Mouse (Mus musculus): Measurements from ENCODE around the gene Exoc1. TPM values are rescaled to one million over a fixed set of nuclear protein-coding genes. Genes with fewer than 3 reads are reported as not detected.
A peak's percentile ranks its signal among the peaks of the same experiment; 100 is the strongest.

Exoc1 gene
- polyA plus RNA-seq, 1 experiment from 2014 or later, result 75.8 TPM

DNA sequence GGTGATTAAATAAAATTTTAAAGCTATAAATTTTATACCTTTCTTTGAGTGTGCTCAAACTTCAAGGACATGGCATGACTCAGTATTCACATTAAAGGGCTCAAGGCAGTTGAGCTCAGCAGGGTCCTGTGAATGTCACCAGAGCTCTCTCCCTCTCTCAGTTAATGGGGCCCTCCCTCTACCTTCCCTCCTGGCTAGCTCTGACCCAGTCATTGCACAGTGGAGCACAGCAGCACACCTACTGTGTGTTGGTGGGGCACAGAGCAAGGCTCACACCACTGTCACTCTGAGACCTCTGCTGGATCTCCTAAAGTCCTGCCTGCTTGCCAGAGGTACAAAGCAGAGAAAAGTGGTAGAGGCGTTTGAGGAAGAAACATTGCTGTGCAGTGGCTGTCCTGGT lies 7.1 kb downstream of the Exoc1 start:
- WGBS, result 77% methylated on average over 1 of the region's 1 CpGs
- Histone ChIP-seq H3K27ac (replicated peaks; ENCODE audit: low read depth, low read length) (no peak overlapping the region), H3K4me1 (ENCODE audit: control insufficient read depth, insufficient read depth, low read length) (no peaks in the 10 kb centered on the region), H3K27me3 (ENCODE audit: control insufficient read depth, insufficient read depth, low read length) (no peaks in the 10 kb centered on the region), H3K9ac (replicated peaks; ENCODE audit: low read length) (no peak overlapping the region), H3K36me3 (ENCODE audit: control insufficient read depth, insufficient read depth, low read length) (peaks cover 55% of the 10 kb centered on the region), H3K4me3 (replicated peaks; ENCODE audit: low read depth, low read length) (no peak overlapping the region), H3K9me3 (ENCODE audit: control insufficient read depth, low read length) (no peaks in the 10 kb centered on the region), H3K4me2 (ENCODE audit: low read length) (no peak overlapping the region)
- ATAC-seq (ENCODE audit: low FRiP score, low TSS enrichment) (no peak), DNase-seq (no peak)

DNA sequence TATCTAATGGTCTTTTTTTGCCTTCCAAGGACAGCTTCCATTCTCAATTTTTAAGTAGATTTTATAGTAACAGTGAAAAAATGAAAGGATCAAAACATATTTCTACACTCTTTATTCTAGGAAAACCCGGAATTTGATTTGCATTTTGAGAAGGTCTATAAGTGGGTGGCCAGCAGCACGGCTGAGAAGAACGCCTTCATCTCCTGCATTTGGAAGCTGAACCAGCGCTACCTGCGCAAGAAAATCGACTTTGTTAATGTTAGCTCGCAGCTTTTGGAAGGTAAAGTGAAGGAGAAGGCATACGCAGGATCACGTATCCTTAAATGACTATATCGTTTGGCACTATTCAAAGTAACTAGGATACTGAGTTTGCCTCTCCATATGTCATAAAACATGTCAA lies 8.5 kb downstream of the Exoc1 start:
- Histone ChIP-seq H3K9ac (replicated peaks; ENCODE audit: low read length) (no peak overlapping the region), H3K9me3 (ENCODE audit: control insufficient read depth, low read length) (no peaks in the 10 kb centered on the region), H3K4me1 (ENCODE audit: control insufficient read depth, insufficient read depth, low read length) (no peaks in the 10 kb centered on the region), H3K27me3 (ENCODE audit: control insufficient read depth, insufficient read depth, low read length) (no peaks in the 10 kb centered on the region), H3K4me3 (replicated peaks; ENCODE audit: low read depth, low read length) (no peak overlapping the region), H3K4me2 (ENCODE audit: low read length) (no peak overlapping the region), H3K27ac (replicated peaks; ENCODE audit: low read depth, low read length) (no peak overlapping the region), H3K36me3 (ENCODE audit: control insufficient read depth, insufficient read depth, low read length) (peaks cover 66% of the 10 kb centered on the region)
- 95% methylated on average over 10 of the region's 10 CpGs for WGBS
- no peak for DNase-seq
- ATAC-seq (ENCODE audit: low FRiP score, low TSS enrichment), result no peak

DNA sequence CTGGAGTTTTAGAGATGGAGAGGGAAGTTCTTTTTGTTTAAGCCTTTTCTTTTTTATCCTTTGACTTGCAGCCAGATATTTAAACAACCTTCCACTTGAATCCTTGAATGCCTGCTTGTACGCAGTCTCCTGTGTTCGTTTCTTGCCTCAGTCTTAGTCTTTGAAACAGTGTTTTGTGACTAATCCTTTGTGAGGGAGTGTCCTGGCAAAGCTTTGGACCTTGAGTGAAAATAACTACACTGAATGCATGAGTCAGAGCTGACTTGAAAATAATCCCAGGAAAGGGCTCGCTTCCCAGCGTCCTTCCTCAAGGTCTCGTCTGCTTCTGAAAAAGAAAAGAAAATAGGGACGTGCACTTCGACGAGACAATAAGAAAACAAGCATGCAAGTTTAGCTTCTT lies 11.1 kb downstream of the Exoc1 start:
- DNase-seq (peak; percentile 21), ATAC-seq (ENCODE audit: low FRiP score, low TSS enrichment) (no peak)
- Histone ChIP-seq H3K9ac (replicated peaks; ENCODE audit: low read length) (no peak overlapping the region), H3K27me3 (ENCODE audit: control insufficient read depth, insufficient read depth, low read length) (no peaks in the 10 kb centered on the region), H3K4me2 (ENCODE audit: low read length) (no peak overlapping the region), H3K4me1 (ENCODE audit: control insufficient read depth, insufficient read depth, low read length) (no peaks in the 10 kb centered on the region), H3K4me3 (replicated peaks; ENCODE audit: low read depth, low read length) (no peak overlapping the region), H3K27ac (replicated peaks; ENCODE audit: low read depth, low read length) (no peak overlapping the region), H3K9me3 (ENCODE audit: control insufficient read depth, low read length) (no peaks in the 10 kb centered on the region), H3K36me3 (ENCODE audit: control insufficient read depth, insufficient read depth, low read length) (peaks cover 80% of the 10 kb centered on the region)
- 68% methylated on average over 8 of the region's 8 CpGs for WGBS

- no peak overlapping the region for H3K4me3 ChIP-seq (replicated peaks; ENCODE audit: low read depth, low read length)
- H3K27ac ChIP-seq (replicated peaks; ENCODE audit: low read depth, low read length), result no peak overlapping the region
- H3K27me3 ChIP-seq (ENCODE audit: control insufficient read depth, insufficient read depth, low read length), result no peaks in the 10 kb centered on the region
- H3K36me3 ChIP-seq (ENCODE audit: control insufficient read depth, insufficient read depth, low read length), result peaks cover 80% of the 10 kb centered on the region
- no peaks in the 10 kb centered on the region for H3K4me1 ChIP-seq (ENCODE audit: control insufficient read depth, insufficient read depth, low read length)
- ATAC-seq (ENCODE audit: low FRiP score, low TSS enrichment) (no peak), DNase-seq (peak; percentile 68)
- no peak overlapping the region for H3K9ac ChIP-seq (replicated peaks; ENCODE audit: low read length)
- H3K4me2 ChIP-seq (ENCODE audit: low read length), result no peak overlapping the region
- no peaks in the 10 kb centered on the region for H3K9me3 ChIP-seq (ENCODE audit: control insufficient read depth, low read length)
Measured at GRCm38 (mm10) chr5:76540842-76541241, 11.7 kb downstream of the Exoc1 start.

DNA sequence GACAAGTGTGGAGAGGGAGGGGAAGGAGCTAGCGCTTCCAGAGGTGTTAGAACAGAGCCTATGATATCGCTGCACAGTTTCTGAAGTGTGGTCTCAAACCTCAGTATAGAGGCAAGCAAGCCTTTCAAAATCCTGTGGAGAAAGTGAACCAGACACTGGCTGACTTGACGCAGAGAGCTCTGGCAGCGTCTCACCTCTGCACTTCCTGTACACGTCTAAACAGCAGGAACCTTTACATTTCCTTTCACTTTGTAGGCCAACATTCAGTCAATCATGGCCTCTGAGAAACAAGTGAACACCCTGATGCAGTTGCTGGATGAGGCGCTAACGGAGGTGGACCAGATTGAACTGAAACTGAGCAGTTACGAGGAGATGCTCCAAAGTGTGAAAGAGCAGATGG lies 14.1 kb downstream of the Exoc1 start:
- WGBS, result 94% methylated on average over 8 of the region's 8 CpGs
- H3K4me2 ChIP-seq (ENCODE audit: low read length), result no peak overlapping the region
- H3K4me1 ChIP-seq (ENCODE audit: control insufficient read depth, insufficient read depth, low read length), result no peaks in the 10 kb centered on the region
- ATAC-seq (ENCODE audit: low FRiP score, low TSS enrichment) (no peak), DNase-seq (no peak)
- no peaks in the 10 kb centered on the region for H3K27me3 ChIP-seq (ENCODE audit: control insufficient read depth, insufficient read depth, low read length)
- H3K4me3 ChIP-seq (replicated peaks; ENCODE audit: low read depth, low read length), result no peak overlapping the region
- no peaks in the 10 kb centered on the region for H3K9me3 ChIP-seq (ENCODE audit: control insufficient read depth, low read length)
- H3K9ac ChIP-seq (replicated peaks; ENCODE audit: low read length), result no peak overlapping the region
- H3K36me3 ChIP-seq (ENCODE audit: control insufficient read depth, insufficient read depth, low read length), result peaks cover 72% of the 10 kb centered on the region
- no peak overlapping the region for H3K27ac ChIP-seq (replicated peaks; ENCODE audit: low read depth, low read length)

DNA sequence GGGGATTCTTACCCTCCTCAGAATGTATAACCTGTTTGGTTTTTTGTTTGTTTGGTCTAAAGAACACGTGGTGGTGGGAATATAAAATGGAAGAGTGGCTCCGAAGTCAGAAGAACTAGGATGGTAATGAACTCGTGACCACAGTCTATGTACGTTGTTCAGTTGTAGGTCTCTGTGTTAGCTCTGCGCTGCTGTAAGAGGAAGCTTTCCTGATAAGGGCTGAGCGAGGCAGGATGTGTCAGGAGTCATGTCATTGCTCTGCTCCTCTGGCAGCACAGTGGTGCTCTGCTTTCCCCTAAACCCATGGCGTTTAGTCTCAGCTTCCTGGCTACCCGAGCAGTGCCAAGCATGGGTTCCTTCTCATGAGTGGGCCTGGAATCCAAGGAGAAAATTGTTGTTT lies 21.3 kb downstream of the Exoc1 start:
- H3K4me2 ChIP-seq (ENCODE audit: low read length), result no peak overlapping the region
- 97% methylated on average over 8 of the region's 8 CpGs for WGBS

DNA sequence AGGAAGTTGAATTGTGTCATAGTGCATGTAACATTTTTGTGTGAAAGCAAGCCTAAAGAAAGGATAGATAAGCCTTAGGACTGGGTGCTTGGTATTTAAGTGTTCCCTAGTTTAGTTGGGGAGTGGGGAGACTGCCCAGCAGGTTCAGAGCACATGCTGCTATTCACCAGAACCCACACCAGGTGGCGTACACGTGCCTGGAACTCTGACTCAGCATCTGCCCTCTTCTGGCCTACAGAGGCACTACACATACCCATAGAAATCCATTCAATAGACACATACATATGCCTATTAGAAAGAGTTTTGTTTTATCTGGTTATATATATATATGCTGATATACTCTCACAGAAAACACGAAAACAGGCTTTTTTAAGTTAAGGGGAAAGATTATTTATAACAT lies 36.2 kb downstream of the Exoc1 start:
- H3K36me3 ChIP-seq (ENCODE audit: control insufficient read depth, insufficient read depth, low read length), result peaks cover 83% of the 10 kb centered on the region

More for the DNA sequence above, 21.3 kb downstream of the Exoc1 start:
- no peaks in the 10 kb centered on the region for H3K27me3 ChIP-seq (ENCODE audit: control insufficient read depth, insufficient read depth, low read length)
- no peak for DNase-seq
- H3K9me3 ChIP-seq (ENCODE audit: control insufficient read depth, low read length), result no peaks in the 10 kb centered on the region
- H3K9ac ChIP-seq (replicated peaks; ENCODE audit: low read length), result no peak overlapping the region
- no peak overlapping the region for H3K4me3 ChIP-seq (replicated peaks; ENCODE audit: low read depth, low read length)
- ATAC-seq (ENCODE audit: low FRiP score, low TSS enrichment), result no peak
- peaks cover 51% of the 10 kb centered on the region for H3K36me3 ChIP-seq (ENCODE audit: control insufficient read depth, insufficient read depth, low read length)
- H3K27ac ChIP-seq (replicated peaks; ENCODE audit: low read depth, low read length), result no peak overlapping the region
- H3K4me1 ChIP-seq (ENCODE audit: control insufficient read depth, insufficient read depth, low read length), result no peaks in the 10 kb centered on the region

DNA sequence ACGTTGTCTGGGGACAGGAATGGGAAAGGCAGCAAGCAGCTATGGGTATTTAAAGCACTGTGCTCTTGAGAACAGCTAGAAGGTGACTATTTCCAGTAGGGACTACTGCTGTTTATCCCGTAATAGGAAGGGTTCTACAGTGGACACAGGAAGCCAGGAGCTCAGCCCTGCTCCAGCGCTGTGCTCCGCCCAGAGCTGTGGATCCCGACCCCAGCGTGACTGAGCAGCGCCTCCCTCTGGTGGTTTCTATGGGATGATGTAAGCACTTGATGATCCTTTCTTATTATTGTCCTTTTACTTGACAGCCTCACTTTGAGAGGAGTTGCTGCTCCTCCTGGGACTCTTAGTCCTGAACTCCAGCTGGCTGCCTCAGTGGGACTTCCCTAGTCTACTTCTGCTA lies 45.1 kb downstream of the Exoc1 start:
- H3K9ac ChIP-seq (replicated peaks; ENCODE audit: low read length), result no peak overlapping the region
- no peak for DNase-seq
- H3K9me3 ChIP-seq (ENCODE audit: control insufficient read depth, low read length), result no peaks in the 10 kb centered on the region
- H3K4me3 ChIP-seq (replicated peaks; ENCODE audit: low read depth, low read length), result no peak overlapping the region
- 78% methylated on average over 7 of the region's 7 CpGs for WGBS
- ATAC-seq (ENCODE audit: low FRiP score, low TSS enrichment), result no peak
- no peak overlapping the region for H3K27ac ChIP-seq (replicated peaks; ENCODE audit: low read depth, low read length)
- H3K36me3 ChIP-seq (ENCODE audit: control insufficient read depth, insufficient read depth, low read length), result peaks cover 22% of the 10 kb centered on the region
- no peaks in the 10 kb centered on the region for H3K4me1 ChIP-seq (ENCODE audit: control insufficient read depth, insufficient read depth, low read length)
- no peak overlapping the region for H3K4me2 ChIP-seq (ENCODE audit: low read length)
- H3K27me3 ChIP-seq (ENCODE audit: control insufficient read depth, insufficient read depth, low read length), result no peaks in the 10 kb centered on the region

More for the DNA sequence above, 36.2 kb downstream of the Exoc1 start:
- Histone ChIP-seq H3K9ac (replicated peaks; ENCODE audit: low read length) (no peak overlapping the region), H3K4me3 (replicated peaks; ENCODE audit: low read depth, low read length) (no peak overlapping the region), H3K4me2 (ENCODE audit: low read length) (no peak overlapping the region), H3K9me3 (ENCODE audit: control insufficient read depth, low read length) (no peaks in the 10 kb centered on the region), H3K27ac (replicated peaks; ENCODE audit: low read depth, low read length) (no peak overlapping the region), H3K27me3 (ENCODE audit: control insufficient read depth, insufficient read depth, low read length) (no peaks in the 10 kb centered on the region), H3K4me1 (ENCODE audit: control insufficient read depth, insufficient read depth, low read length) (no peaks in the 10 kb centered on the region)
- 33% methylated on average over 3 of the region's 3 CpGs for WGBS
- DNase-seq, result peak; percentile 60
- ATAC-seq (ENCODE audit: low FRiP score, low TSS enrichment), result no peak

GRCm38 (mm10) chr5:76577026-76577425 lies 47.9 kb downstream of the Exoc1 start:
- no peaks in the 10 kb centered on the region for H3K4me1 ChIP-seq (ENCODE audit: control insufficient read depth, insufficient read depth, low read length)
- no peaks in the 10 kb centered on the region for H3K27me3 ChIP-seq (ENCODE audit: control insufficient read depth, insufficient read depth, low read length)
- no peak overlapping the region for H3K27ac ChIP-seq (replicated peaks; ENCODE audit: low read depth, low read length)
- no peak overlapping the region for H3K4me2 ChIP-seq (ENCODE audit: low read length)
- DNase-seq (no peak), ATAC-seq (ENCODE audit: low FRiP score, low TSS enrichment) (no peak)
- H3K9ac ChIP-seq (replicated peaks; ENCODE audit: low read length), result no peak overlapping the region
- no peaks in the 10 kb centered on the region for H3K9me3 ChIP-seq (ENCODE audit: control insufficient read depth, low read length)
- no peaks in the 10 kb centered on the region for H3K36me3 ChIP-seq (ENCODE audit: control insufficient read depth, insufficient read depth, low read length)
- no peak overlapping the region for H3K4me3 ChIP-seq (replicated peaks; ENCODE audit: low read depth, low read length)
- WGBS, result 66% methylated on average over 3 of the region's 3 CpGs

Data from midbrain, embryonic 14.5 days (tissue).